Mouse (Mus musculus) gastrocnemius, postnatal 25 days (tissue): Measurements from ENCODE around the gene Nkd1. TPM values are rescaled to one million over a fixed set of nuclear protein-coding genes. Genes with fewer than 3 reads are reported as not detected.

Source experiments
- DNase-seq: peaks from one replicate; pipeline ENCODE4 v3.0.0; 2022
- total RNA-seq, 2 experiments: library from RNA; stranded (reverse); gene quantifications; 1 replicate in 1 of 2; 2 replicates in 1 of 2; pipeline ENCODE4 v1.2.3; 2021

The Nkd1 gene
- total RNA-seq, 2 experiments from 2014 or later: 1.5 to 2.5 TPM

- DNase-seq: peak; percentile 68
Observed at GRCm38 (mm10) chr8:88576351-88577142, 55.4 kb downstream of the Nkd1 start.

GRCm38 (mm10) chr8:88577666-88578065, 56.5 kb downstream of the Nkd1 start:
- DNase-seq: no peak

- no peak for DNase-seq
Observed at GRCm38 (mm10) chr8:88578413-88579175, 57.4 kb downstream of the Nkd1 start.

- DNase-seq: no peak
Observed at GRCm38 (mm10) chr8:88579246-88579645, 58.1 kb downstream of the Nkd1 start.

- DNase-seq: peak; percentile 19
Observed at GRCm38 (mm10) chr8:88579668-88580330, 58.6 kb downstream of the Nkd1 start.

- no peak for DNase-seq
Observed at GRCm38 (mm10) chr8:88580785-88581184, 59.6 kb downstream of the Nkd1 start.

- no peak for DNase-seq
Observed at GRCm38 (mm10) chr8:88583863-88584262, 62.7 kb downstream of the Nkd1 start.

GRCm38 (mm10) chr8:88588205-88588889, 67.2 kb downstream of the Nkd1 start:
- no peak for DNase-seq

GRCm38 (mm10) chr8:88590226-88590625, 69.1 kb downstream of the Nkd1 start:
- DNase-seq: no peak

- DNase-seq: no peak
Observed at GRCm38 (mm10) chr8:88593947-88594346, 72.8 kb downstream of the Nkd1 start.

- no peak for DNase-seq
Observed at GRCm38 (mm10) chr8:88596042-88596441, 74.9 kb downstream of the Nkd1 start.

- no peak for DNase-seq
Observed at GRCm38 (mm10) chr8:88598578-88598977, 77.4 kb downstream of the Nkd1 start.

GRCm38 (mm10) chr8:88599491-88599890, 78.3 kb downstream of the Nkd1 start:
- no peak for DNase-seq

GRCm38 (mm10) chr8:88603446-88603989, 82.4 kb downstream of the Nkd1 start:
- no peak for DNase-seq

- peak; percentile 53 for DNase-seq
Observed at GRCm38 (mm10) chr8:88604065-88605038, 83.2 kb downstream of the Nkd1 start.

GRCm38 (mm10) chr8:88605361-88606040, 84.3 kb downstream of the Nkd1 start:
- no peak for DNase-seq

- DNase-seq: no peak
Observed at GRCm38 (mm10) chr8:88609036-88609435, 87.9 kb downstream of the Nkd1 start.

- no peak for DNase-seq
Observed at GRCm38 (mm10) chr8:88610271-88610670, 89.1 kb downstream of the Nkd1 start.

GRCm38 (mm10) chr8:88614981-88615380, 93.8 kb downstream of the Nkd1 start:
- DNase-seq: no peak

- DNase-seq: no peak
Observed at GRCm38 (mm10) chr8:88618612-88619011, 97.5 kb downstream of the Nkd1 start.
